8 mouse cellular contexts compared by ENCODE assay signal in genomic region chr4:129771672-129772521, GRCm38 (mm10). TPM values are rescaled to one million over a fixed set of nuclear protein-coding genes. Genes with fewer than 3 reads are reported as not detected.
DNase-seq lines count a peak whose midpoint lies in the region; ATAC-seq and TF ChIP-seq lines count a peak whose summit lies in the region.

No protein-coding gene starts in this region.

- H3K4me3 ChIP-seq in layer of hippocampus, adult 2 months, result peak overlapping the region; percentile 36; the same call in 1 of the 2 replicates
- peak overlapping the region; percentile 6 to 19; a peak in 3 of 4 replicates for H3K4me3 ChIP-seq in heart, embryonic 14.5 days (ENCODE audit: control insufficient read depth in 1 of 2, insufficient read depth in 1 of 2, low read depth in 1 of 2, low read length in 2 of 2)
- H3K4me3 ChIP-seq in kidney, postnatal 0 days (replicated peaks; ENCODE audit: low read depth, low read length), result no peak overlapping the region
- no peak overlapping the region for H3K4me3 ChIP-seq in midbrain, embryonic 15.5 days

- no peak for ATAC-seq in heart, embryonic 14.5 days (ENCODE audit: insufficient number of reproducible peaks, insufficient read depth, low FRiP score, low read depth)
- ATAC-seq in kidney, postnatal 0 days (replicated peaks; ENCODE audit: low FRiP score, low read depth), result peak; percentile 80; the same call in 1 of the 2 replicates
- 0 out of 2 replicates have a peak, but pooled peaks have one; percentile 54 for ATAC-seq in midbrain, embryonic 15.5 days (replicated peaks)

- H3K4me2 ChIP-seq in heart, embryonic 14.5 days (ENCODE audit: low read length), result peak overlapping the region; percentile 63
- H3K4me2 ChIP-seq in kidney, postnatal 0 days (ENCODE audit: low read length), result peak overlapping the region; percentile 35
- peak overlapping the region; percentile 35 for H3K4me2 ChIP-seq in midbrain, embryonic 15.5 days

- 7% methylated on average over 21 of the region's 21 CpGs for WGBS in heart, embryonic 14.5 days
- WGBS in kidney, postnatal 0 days, result 6% methylated on average over 21 of the region's 21 CpGs
- WGBS in midbrain, embryonic 15.5 days, result 3% methylated on average over 21 of the region's 21 CpGs

- H3K9ac ChIP-seq in heart, embryonic 14.5 days (ENCODE audit: low read length), result peak overlapping the region; percentile 62
- 0 out of 2 replicates have a peak overlapping the region, but pooled peaks have one; percentile 35 for H3K9ac ChIP-seq in kidney, postnatal 0 days (ENCODE audit: low read depth, low read length)
- H3K9ac ChIP-seq in midbrain, embryonic 15.5 days, result no peak overlapping the region

- peaks cover 11 to 13% of the 10 kb centered on the region in 2 experiments for H3K4me1 ChIP-seq in heart, embryonic 14.5 days (ENCODE audit: control insufficient read depth in 2 of 2, insufficient read depth in 2 of 2, low read length in 2 of 2)
- H3K4me1 ChIP-seq in kidney, postnatal 0 days (replicated peaks; ENCODE audit: insufficient read depth, low read length), result peaks cover 4% of the 10 kb centered on the region; the same call in 1 of the 2 replicates
- peaks cover 18% of the 10 kb centered on the region for H3K4me1 ChIP-seq in midbrain, embryonic 15.5 days

- H3K27me3 ChIP-seq in heart, embryonic 14.5 days (ENCODE audit: control insufficient read depth, insufficient read depth, low read length), result no peaks in the 10 kb centered on the region
- H3K27me3 ChIP-seq in kidney, postnatal 0 days (ENCODE audit: insufficient read depth, low read length), result 0 out of 2 replicates have a peak, but pooled peaks cover 2% of the 10 kb centered on the region
- H3K27me3 ChIP-seq in midbrain, embryonic 15.5 days (replicated peaks), result no peaks in the 10 kb centered on the region

- DNase-seq in layer of hippocampus, adult 2 months (ENCODE audit: low spot score in 2 of 2), result no peak
- no peak for DNase-seq in layer of hippocampus, adult 18-20 months (ENCODE audit: low spot score in 2 of 2)
- DNase-seq in cerebellum, postnatal 14 days, result peak; percentile 45 to 53
- DNase-seq in kidney, postnatal 0 days (ENCODE audit: low spot score), result peak; percentile 41
- peak; percentile 78 for DNase-seq in thymus, postnatal 4 days
- no peak for DNase-seq in natural killer cell, adult 2 months (ENCODE audit: low spot score in 2 of 2)

- no peaks in the 10 kb centered on the region for H3K9me3 ChIP-seq in heart, embryonic 14.5 days (ENCODE audit: control insufficient read depth, low read length)
- H3K9me3 ChIP-seq in kidney, postnatal 0 days (replicated peaks; ENCODE audit: low read length), result no peaks in the 10 kb centered on the region
- H3K9me3 ChIP-seq in midbrain, embryonic 15.5 days, result no peaks in the 10 kb centered on the region

- peak overlapping the region; percentile 77 for H3K27ac ChIP-seq in layer of hippocampus, adult 2 months
- no peak overlapping the region for H3K27ac ChIP-seq in heart, embryonic 14.5 days (replicated peaks in 1 of 2; ENCODE audit: control insufficient read depth in 1 of 2, insufficient read depth in 1 of 2, low read depth in 2 of 2, low read length in 2 of 2)
- H3K27ac ChIP-seq in kidney, postnatal 0 days, result peak overlapping the region; percentile 57
- H3K27ac ChIP-seq in midbrain, embryonic 15.5 days, result peak overlapping the region; percentile 54

- no peak for TF ChIP-seq CTCF in layer of hippocampus, adult 2 months (conservative IDR thresholded peaks at IDR 0.05)
- no peak for TF ChIP-seq CTCF in kidney, postnatal 0 days (IDR thresholded peaks at IDR 0.05; ENCODE audit: low read depth)

- no peaks in the 10 kb centered on the region for H3K36me3 ChIP-seq in heart, embryonic 14.5 days (ENCODE audit: control insufficient read depth, insufficient read depth, low read length)
- H3K36me3 ChIP-seq in kidney, postnatal 0 days (ENCODE audit: insufficient read depth, low read length), result no peaks in the 10 kb centered on the region
- H3K36me3 ChIP-seq in midbrain, embryonic 15.5 days (replicated peaks), result no peaks in the 10 kb centered on the region

RNA-seq across cellular contexts. Expression of gene Khdrbs1, which starts 29.8 kb away (rescaled TPM):
- total RNA-seq in layer of hippocampus, adult 2 months (2021), result 10 to 100 TPM; 87.4 to 92.5 TPM
- 10 to 100 TPM; 82.7 to 88.7 TPM for total RNA-seq in layer of hippocampus, adult 18-20 months (2021)
- polyA plus RNA-seq in heart, embryonic 14.5 days (2014; fragmentation: Nextera tagmentation; extraction: Ambion mirVana), result 69.6 and 74.0 TPM in 2 replicates
- 86.4 and 90.6 TPM in 2 replicates for polyA plus RNA-seq in kidney, postnatal 0 days (2015; fragmentation: Nextera tagmentation; extraction: Ambion mirVana)
- 137 and 138 TPM in 2 replicates for polyA plus RNA-seq in midbrain, embryonic 15.5 days (2015; fragmentation: Nextera tagmentation; extraction: Ambion mirVana)

RNA-seq across cellular contexts. Expression of gene Ptp4a2, which starts 39.1 kb away (rescaled TPM):
- total RNA-seq in layer of hippocampus, adult 2 months (2021), result 100 to 1,000 TPM; 134 to 137 TPM
- total RNA-seq in layer of hippocampus, adult 18-20 months (2021), result 100 to 1,000 TPM; 142 to 143 TPM
- polyA plus RNA-seq in heart, embryonic 14.5 days (2014; fragmentation: Nextera tagmentation; extraction: Ambion mirVana), result 350 and 362 TPM in 2 replicates
- polyA plus RNA-seq in kidney, postnatal 0 days (2015; fragmentation: Nextera tagmentation; extraction: Ambion mirVana), result 383 and 402 TPM in 2 replicates
- polyA plus RNA-seq in midbrain, embryonic 15.5 days (2015; fragmentation: Nextera tagmentation; extraction: Ambion mirVana), result 220 and 223 TPM in 2 replicates

Comparison
In these comparisons a context has a peak if more than half of its experiments do, and no peak if none do; other contexts are left out.
1. DNase-seq: peak in cerebellum, postnatal 14 days (2 of 2), kidney, postnatal 0 days (single experiment) and thymus, postnatal 4 days (single experiment); none in layer of hippocampus, adult 2 months (0 of 2), layer of hippocampus, adult 18-20 months (0 of 2) and natural killer cell, adult 2 months (0 of 2).
2. H3K27ac ChIP-seq: peak in layer of hippocampus, adult 2 months (single experiment), kidney, postnatal 0 days (single experiment) and midbrain, embryonic 15.5 days (single experiment); none in heart, embryonic 14.5 days (0 of 2).
3. H3K4me3 ChIP-seq: peak in layer of hippocampus, adult 2 months (single experiment) and heart, embryonic 14.5 days (2 of 2); none in kidney, postnatal 0 days (single experiment) and midbrain, embryonic 15.5 days (single experiment).
4. Peak in every context shown above with its lines, with median percentiles within 50 percentile points of each other: H3K4me2 ChIP-seq.